Mouse (Mus musculus): ENCODE data around the gene Slc24a3. TPM values are rescaled to one million over a fixed set of nuclear protein-coding genes. Genes with fewer than 3 reads are reported as not detected.
A peak's percentile ranks its signal among the peaks of the same experiment; 100 is the strongest.

The Slc24a3 gene
- polyA plus RNA-seq, 1 experiment from 2014 or later, result 5.1 TPM

- H3K27me3 ChIP-seq, result peaks cover 9% of the 10 kb centered on the region; the same call in 1 of the 2 replicates
- H3K9ac ChIP-seq (replicated peaks), result peak overlapping the region; percentile 75
- 6% methylated on average over 22 of the region's 23 CpGs for WGBS
- H3K4me2 ChIP-seq (replicated peaks), result peak overlapping the region; percentile 93
- no peaks in the 10 kb centered on the region for H3K9me3 ChIP-seq
- peaks cover 18% of the 10 kb centered on the region for H3K4me1 ChIP-seq (replicated peaks)
- H3K27ac ChIP-seq, result no peak overlapping the region
- peak overlapping the region; percentile 69 for H3K4me3 ChIP-seq (replicated peaks)
- H3K36me3 ChIP-seq, result no peaks in the 10 kb centered on the region
- ATAC-seq, result peak; percentile 65
These were observed 507.1 kb downstream of the Slc24a3 start for GRCm38 (mm10) chr2:145674496-145675141.

GRCm38 (mm10) chr2:145675142-145675755 is 507.7 kb downstream of the Slc24a3 start, which contains the start of gene Rin2:
Gene Rin2 (plus strand): TSS chr2:145675215.
- H3K27me3 ChIP-seq, result peaks cover 9% of the 10 kb centered on the region; the same call in 1 of the 2 replicates
- H3K4me2 ChIP-seq (replicated peaks), result peak within 1 kb of the TSS; percentile 93
- peak within 1 kb of the TSS; percentile 69 for H3K4me3 ChIP-seq (replicated peaks)
- 0% methylated on average over 33 of the region's 33 CpGs for WGBS
- no peaks in the 10 kb centered on the region for H3K36me3 ChIP-seq
- H3K9ac ChIP-seq (replicated peaks), result peak within 1 kb of the TSS; percentile 75
- peak; percentile 85 for ATAC-seq
- H3K9me3 ChIP-seq, result no peaks in the 10 kb centered on the region
- H3K27ac ChIP-seq, result no peak within 1 kb of the TSS
- H3K4me1 ChIP-seq (replicated peaks), result peaks cover 18% of the 10 kb centered on the region

GRCm38 (mm10) chr2:145675756-145676543 is 508.4 kb downstream of the Slc24a3 start:
- Histone ChIP-seq H3K36me3 (no peaks in the 10 kb centered on the region), H3K9me3 (no peaks in the 10 kb centered on the region), H3K4me2 (replicated peaks) (peak overlapping the region; percentile 93), H3K4me1 (replicated peaks) (peaks cover 18% of the 10 kb centered on the region), H3K9ac (replicated peaks) (peak overlapping the region; percentile 75), H3K27ac (no peak overlapping the region), H3K27me3 (peaks cover 9% of the 10 kb centered on the region; the same call in 1 of the 2 replicates), H3K4me3 (replicated peaks) (peak overlapping the region; percentile 69)
- ATAC-seq, result peak; percentile 70
- 10% methylated on average over 27 of the region's 27 CpGs for WGBS

GRCm38 (mm10) chr2:145676544-145676925 is 509.0 kb downstream of the Slc24a3 start:
- Histone ChIP-seq H3K4me1 (replicated peaks) (peaks cover 18% of the 10 kb centered on the region), H3K27me3 (peaks cover 9% of the 10 kb centered on the region; the same call in 1 of the 2 replicates), H3K36me3 (no peaks in the 10 kb centered on the region), H3K9me3 (no peaks in the 10 kb centered on the region), H3K4me2 (replicated peaks) (peak overlapping the region; percentile 93), H3K4me3 (replicated peaks) (peak overlapping the region; percentile 69; the same call in 1 of the 2 replicates), H3K27ac (no peak overlapping the region), H3K9ac (replicated peaks) (no peak overlapping the region)
- 79% methylated on average over 3 of the region's 3 CpGs for WGBS
- no peak for ATAC-seq

GRCm38 (mm10) chr2:145676936-145677335 is 509.4 kb downstream of the Slc24a3 start:
- no peak for ATAC-seq
- Histone ChIP-seq H3K9me3 (no peaks in the 10 kb centered on the region), H3K9ac (replicated peaks) (no peak overlapping the region), H3K36me3 (no peaks in the 10 kb centered on the region), H3K27me3 (peaks cover 9% of the 10 kb centered on the region; the same call in 1 of the 2 replicates), H3K4me1 (replicated peaks) (peaks cover 18% of the 10 kb centered on the region), H3K4me2 (replicated peaks) (no peak overlapping the region), H3K4me3 (replicated peaks) (no peak overlapping the region), H3K27ac (no peak overlapping the region)
- 93% methylated on average over 2 of the region's 2 CpGs for WGBS

- no peak overlapping the region for H3K4me3 ChIP-seq (replicated peaks)
- H3K27me3 ChIP-seq, result no peaks in the 10 kb centered on the region
- no peaks in the 10 kb centered on the region for H3K9me3 ChIP-seq
- H3K9ac ChIP-seq (replicated peaks), result no peak overlapping the region
- WGBS, result 86% methylated on average over 2 of the region's 2 CpGs
- H3K4me1 ChIP-seq (replicated peaks), result peaks cover 7% of the 10 kb centered on the region; the same call in 1 of the 2 replicates
- no peak overlapping the region for H3K27ac ChIP-seq
- no peak overlapping the region for H3K4me2 ChIP-seq (replicated peaks)
- H3K36me3 ChIP-seq, result no peaks in the 10 kb centered on the region
- no peak for ATAC-seq
These were observed 512.6 kb downstream of the Slc24a3 start for GRCm38 (mm10) chr2:145680141-145680540.

- peaks cover 6% of the 10 kb centered on the region; the same call in 1 of the 2 replicates for H3K4me1 ChIP-seq (replicated peaks)
- no peak overlapping the region for H3K27ac ChIP-seq
- no peak overlapping the region for H3K9ac ChIP-seq (replicated peaks)
- no peaks in the 10 kb centered on the region for H3K27me3 ChIP-seq
- H3K4me2 ChIP-seq (replicated peaks), result no peak overlapping the region
- no peaks in the 10 kb centered on the region for H3K9me3 ChIP-seq
- H3K4me3 ChIP-seq (replicated peaks), result no peak overlapping the region
- H3K36me3 ChIP-seq, result no peaks in the 10 kb centered on the region
- ATAC-seq, result no peak
- 92% methylated on average over 9 of the region's 9 CpGs for WGBS
These were observed 513.2 kb downstream of the Slc24a3 start for GRCm38 (mm10) chr2:145680762-145681161.

- Histone ChIP-seq H3K27ac (no peak overlapping the region), H3K36me3 (no peaks in the 10 kb centered on the region), H3K4me1 (replicated peaks) (no peaks in the 10 kb centered on the region), H3K27me3 (no peaks in the 10 kb centered on the region), H3K4me3 (replicated peaks) (no peak overlapping the region), H3K4me2 (replicated peaks) (no peak overlapping the region), H3K9ac (replicated peaks) (no peak overlapping the region), H3K9me3 (no peaks in the 10 kb centered on the region)
- ATAC-seq, result no peak
- 83% methylated on average over 4 of the region's 4 CpGs for WGBS
These were observed 514.1 kb downstream of the Slc24a3 start for GRCm38 (mm10) chr2:145681626-145682025.

- 81% methylated on average over 3 of the region's 3 CpGs for WGBS
- H3K27me3 ChIP-seq, result no peaks in the 10 kb centered on the region
These were observed 515.4 kb downstream of the Slc24a3 start for GRCm38 (mm10) chr2:145682924-145683323.

GRCm38 (mm10) chr2:145683536-145683935 is 516.0 kb downstream of the Slc24a3 start:
- H3K4me3 ChIP-seq (replicated peaks), result no peak overlapping the region
- no peak overlapping the region for H3K27ac ChIP-seq
- no peaks in the 10 kb centered on the region for H3K27me3 ChIP-seq
- H3K36me3 ChIP-seq, result no peaks in the 10 kb centered on the region
- no peak overlapping the region for H3K9ac ChIP-seq (replicated peaks)
- no peak overlapping the region for H3K4me2 ChIP-seq (replicated peaks)
- H3K9me3 ChIP-seq, result no peaks in the 10 kb centered on the region
- no peaks in the 10 kb centered on the region for H3K4me1 ChIP-seq (replicated peaks)
- ATAC-seq, result no peak
- WGBS, result 89% methylated on average over 3 of the region's 3 CpGs

More at GRCm38 (mm10) chr2:145682924-145683323, 515.4 kb downstream of the Slc24a3 start:
- no peak for ATAC-seq
- H3K4me1 ChIP-seq (replicated peaks), result no peaks in the 10 kb centered on the region
- no peaks in the 10 kb centered on the region for H3K36me3 ChIP-seq
- H3K9ac ChIP-seq (replicated peaks), result no peak overlapping the region
- no peak overlapping the region for H3K27ac ChIP-seq
- H3K4me3 ChIP-seq (replicated peaks), result no peak overlapping the region
- H3K4me2 ChIP-seq (replicated peaks), result no peak overlapping the region
- H3K9me3 ChIP-seq, result no peaks in the 10 kb centered on the region

- Histone ChIP-seq H3K4me2 (replicated peaks) (no peak overlapping the region), H3K27me3 (no peaks in the 10 kb centered on the region), H3K27ac (no peak overlapping the region), H3K4me3 (replicated peaks) (no peak overlapping the region), H3K4me1 (replicated peaks) (no peaks in the 10 kb centered on the region), H3K9me3 (no peaks in the 10 kb centered on the region), H3K36me3 (no peaks in the 10 kb centered on the region), H3K9ac (replicated peaks) (no peak overlapping the region)
- 95% methylated on average over 1 of the region's 1 CpGs for WGBS
- ATAC-seq, result no peak
These were observed 516.6 kb downstream of the Slc24a3 start for GRCm38 (mm10) chr2:145684151-145684550.

- H3K4me1 ChIP-seq (replicated peaks), result no peaks in the 10 kb centered on the region
- no peak overlapping the region for H3K9ac ChIP-seq (replicated peaks)
- H3K4me2 ChIP-seq (replicated peaks), result no peak overlapping the region
- ATAC-seq, result no peak
- H3K9me3 ChIP-seq, result no peaks in the 10 kb centered on the region
- no peaks in the 10 kb centered on the region for H3K36me3 ChIP-seq
- no peak overlapping the region for H3K27ac ChIP-seq
- no peak overlapping the region for H3K4me3 ChIP-seq (replicated peaks)
- WGBS, result 90% methylated on average over 8 of the region's 8 CpGs
- no peaks in the 10 kb centered on the region for H3K27me3 ChIP-seq
These were observed 517.3 kb downstream of the Slc24a3 start for GRCm38 (mm10) chr2:145684891-145685290.
